In the genomic region with DNA sequence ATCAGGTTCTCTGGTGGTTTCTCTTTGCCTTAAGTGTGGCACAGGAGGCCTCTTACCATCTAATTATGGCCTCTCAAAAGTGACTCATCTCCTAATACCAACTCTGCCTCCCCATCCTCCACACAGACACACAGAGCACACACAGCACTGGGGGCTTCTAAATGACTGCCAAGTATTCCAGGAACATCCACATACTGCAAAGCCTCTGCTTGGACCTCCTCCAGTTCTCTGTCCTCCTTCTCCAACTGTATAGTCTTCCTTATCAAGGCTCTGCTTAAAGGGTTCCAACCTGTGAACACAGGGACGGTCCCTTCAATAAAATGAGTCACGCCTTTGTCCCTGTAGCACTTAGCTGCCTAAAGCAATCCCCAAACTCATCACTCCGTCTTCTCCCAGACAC, we compare ENCODE assay signal across 17 mouse cellular contexts. TPM values are rescaled to one million over a fixed set of nuclear protein-coding genes. Genes with fewer than 3 reads are reported as not detected.
DNase-seq lines count a peak whose midpoint lies in the region; ATAC-seq lines count a peak whose summit lies in the region.
"Had no signal": no experiment of that assay in that cellular context is flagged by ENCODE, and none has a peak within 500 bp of the region (broad histone marks: within the 10 kb centered on the region; RNA-seq: fewer than 3 reads in every experiment).

No protein-coding gene starts in this region.

- peak; percentile 64 for DNase-seq in heart, adult 11 months
- DNase-seq in heart, postnatal 4 days = no peak
- DNase-seq in 3T3-L1 (ENCODE audit: low read depth, low spot score) (peak; percentile 32), MN1 (ENCODE audit: low spot score) (peak; percentile 57)
- no peak for DNase-seq in adrenal gland, postnatal 36 days
- DNase-seq in urinary bladder, postnatal 36 days (ENCODE audit: low spot score in 2 of 2) = no peak
- DNase-seq: adrenal gland, adult 2 months; adrenal gland, postnatal 25 days; cerebellum, adult 11 months; cerebellum, adult 9-10 months; gastrocnemius, adult 2 months; gastrocnemius, postnatal 25 days; heart, adult 18-20 months; kidney, adult 11 months had no signal

- ATAC-seq in inflammation-experienced regulatory T-cells, adult 6 months = peak; percentile 41
- ATAC-seq in erythroid progenitor cell, adult 5-6 weeks (replicated peaks; ENCODE audit: low FRiP score, poor library complexity, severe bottlenecking) = no peak
- ATAC-seq: Patski had no signal

RNA-seq across cellular contexts. Expression of gene Dclk2, which starts 51.9 kb away (rescaled TPM):
- 1 to 10 TPM; 8.2 to 8.8 TPM for total RNA-seq in heart, postnatal 4 days (2021)
- 1 to 10 TPM; 1.4 to 1.9 (median 1.5) TPM for polyA plus RNA-seq in inflammation-experienced regulatory T-cells, adult 6 months (2017; shearing (Covaris generic))
- 1 to 10 TPM; 5.9 to 6.1 TPM for total RNA-seq in adrenal gland, postnatal 36 days (2021)
- 57.7 and 65.0 TPM in 2 replicates for total RNA-seq in erythroid progenitor cell, adult 5-6 weeks (2015; ENCODE audit: low replicate concordance)
- 36.8 and 66.1 TPM in 2 replicates for total RNA-seq in erythroid progenitor cell, adult 5-6 weeks (2017; ENCODE audit: low replicate concordance)

Comparison
In these comparisons a context has a peak if more than half of its experiments do, and no peak if none do; other contexts are left out.
1. DNase-seq: peak in heart, adult 11 months (single experiment), 3T3-L1 (single experiment) and MN1 (single experiment); none in heart, postnatal 4 days (single experiment), adrenal gland, postnatal 36 days (0 of 2) and urinary bladder, postnatal 36 days (0 of 2).